Mouse (Mus musculus): ENCODE results near the gene Cmklr1.
A peak's percentile ranks its signal among the peaks of the same experiment; 100 is the strongest.

The Cmklr1 gene

GRCm38 (mm10) chr5:113650035-113650865 is at the start of gene Cmklr1:
TSS of gene Cmklr1 (minus strand) at chr5:113650426.
- DNase-seq (ENCODE audit: low read depth), result no peak

GRCm38 (mm10) chr5:113694415-113694814 is 44.2 kb upstream of the Cmklr1 start:
- DNase-seq (ENCODE audit: low read depth), result no peak

GRCm38 (mm10) chr5:113694000-113694399 is 43.8 kb upstream of the Cmklr1 start:
- DNase-seq (ENCODE audit: low read depth), result no peak

GRCm38 (mm10) chr5:113693196-113693755 is 43.0 kb upstream of the Cmklr1 start:
- DNase-seq (ENCODE audit: low read depth), result no peak

- no peak for DNase-seq (ENCODE audit: low read depth)
Measured at GRCm38 (mm10) chr5:113690866-113691265, 40.6 kb upstream of the Cmklr1 start.

GRCm38 (mm10) chr5:113690069-113690548 is 39.9 kb upstream of the Cmklr1 start:
- no peak for DNase-seq (ENCODE audit: low read depth)

GRCm38 (mm10) chr5:113687514-113687913 is 37.3 kb upstream of the Cmklr1 start:
- DNase-seq (ENCODE audit: low read depth), result no peak

GRCm38 (mm10) chr5:113685471-113685870 is 35.2 kb upstream of the Cmklr1 start:
- DNase-seq (ENCODE audit: low read depth), result no peak

GRCm38 (mm10) chr5:113683246-113683645 is 33.0 kb upstream of the Cmklr1 start:
- DNase-seq (ENCODE audit: low read depth), result no peak

- DNase-seq (ENCODE audit: low read depth), result no peak
Measured at GRCm38 (mm10) chr5:113682472-113682871, 32.2 kb upstream of the Cmklr1 start.

GRCm38 (mm10) chr5:113681219-113681618 is 31.0 kb upstream of the Cmklr1 start:
- no peak for DNase-seq (ENCODE audit: low read depth)

GRCm38 (mm10) chr5:113679509-113679908 is 29.3 kb upstream of the Cmklr1 start:
- no peak for DNase-seq (ENCODE audit: low read depth)

- DNase-seq (ENCODE audit: low read depth), result no peak
Measured at GRCm38 (mm10) chr5:113678743-113679452, 28.7 kb upstream of the Cmklr1 start.

- no peak for DNase-seq (ENCODE audit: low read depth)
Measured at GRCm38 (mm10) chr5:113677541-113677940, 27.3 kb upstream of the Cmklr1 start.

GRCm38 (mm10) chr5:113674851-113675250 is 24.6 kb upstream of the Cmklr1 start:
- DNase-seq (ENCODE audit: low read depth), result no peak

- peak; percentile 41 for DNase-seq (ENCODE audit: low read depth)
Measured at GRCm38 (mm10) chr5:113672456-113672855, 22.2 kb upstream of the Cmklr1 start.

GRCm38 (mm10) chr5:113670597-113670996 is 20.4 kb upstream of the Cmklr1 start:
- peak; percentile 52 for DNase-seq (ENCODE audit: low read depth)

- DNase-seq (ENCODE audit: low read depth), result no peak
Measured at GRCm38 (mm10) chr5:113670110-113670509, 19.9 kb upstream of the Cmklr1 start.

- no peak for DNase-seq (ENCODE audit: low read depth)
Measured at GRCm38 (mm10) chr5:113664629-113665195, 14.5 kb upstream of the Cmklr1 start.

- DNase-seq (ENCODE audit: low read depth), result no peak
Measured at GRCm38 (mm10) chr5:113664127-113664526, 13.9 kb upstream of the Cmklr1 start.

- no peak for DNase-seq (ENCODE audit: low read depth)
Measured at GRCm38 (mm10) chr5:113660872-113661271, 10.6 kb upstream of the Cmklr1 start.

GRCm38 (mm10) chr5:113654821-113655220 is 4.6 kb upstream of the Cmklr1 start:
- DNase-seq (ENCODE audit: low read depth), result no peak
